Mouse (Mus musculus) stomach, postnatal 0 days (tissue): ENCODE measurements around the gene Lrp8.

Experiments
- CTCF ChIP-seq: IDR thresholded peaks from 2 replicates; pipeline ENCODE4 v1.5.1; 2016; ENCODE audit warnings: antibody characterized with exemption, low read depth, mild to moderate bottlenecking, moderate library complexity
- EP300 ChIP-seq: optimal IDR thresholded peaks from 2 replicates; pipeline ENCODE3; 2016; ENCODE audit warnings: antibody characterized with exemption

GRCm38 (mm10) chr4:107830821-107831221, 28.8 kb downstream of the Lrp8 start:
- TF ChIP-seq EP300 (no peak), CTCF (no peak)
